Mouse (Mus musculus) ovary, postnatal 14 days (tissue): ENCODE measurements around the gene Dhtkd1.
A peak's percentile ranks its signal among the peaks of the same experiment; 100 is the strongest.
"Not testable (repeated sequence)": the region's sequence is repeated elsewhere in the genome, so short reads cannot be mapped to it uniquely, and the experiment has no call there.

Experiments used
- DNase-seq: peaks from one replicate; pipeline ENCODE4 v3.0.0; 2022; ENCODE audit warnings: low spot score

The Dhtkd1 gene

GRCm38 (mm10) chr2:5942416-5943032 is at the start of gene Dhtkd1:
Dhtkd1 (minus strand) TSS chr2:5942792.
- DNase-seq, result peak; percentile 36

- no peak for DNase-seq
These were observed 34.9 kb upstream of the Dhtkd1 start for GRCm38 (mm10) chr2:5977532-5977931.

GRCm38 (mm10) chr2:5970629-5971028 is 28.0 kb upstream of the Dhtkd1 start:
- DNase-seq, result not testable (repeated sequence)

- no peak for DNase-seq
These were observed 23.4 kb upstream of the Dhtkd1 start for GRCm38 (mm10) chr2:5965972-5966371.

GRCm38 (mm10) chr2:5963729-5964128 is 21.1 kb upstream of the Dhtkd1 start:
- DNase-seq, result not testable (repeated sequence)

GRCm38 (mm10) chr2:5962265-5962664 is 19.7 kb upstream of the Dhtkd1 start:
- DNase-seq, result no peak

GRCm38 (mm10) chr2:5957705-5958104 is 15.1 kb upstream of the Dhtkd1 start:
- DNase-seq, result no peak

- DNase-seq, result no peak
These were observed 9.1 kb upstream of the Dhtkd1 start for GRCm38 (mm10) chr2:5951621-5952211.

- peak; percentile 88 for DNase-seq
These were observed 8.4 kb upstream of the Dhtkd1 start, which contains the start of gene Upf2 for GRCm38 (mm10) chr2:5950766-5951595. Upf2 (plus strand) TSS chr2:5951469.

GRCm38 (mm10) chr2:5950305-5950704 is 7.7 kb upstream of the Dhtkd1 start:
- no peak for DNase-seq

GRCm38 (mm10) chr2:5949821-5950220 is 7.2 kb upstream of the Dhtkd1 start:
- DNase-seq, result not testable (repeated sequence)

GRCm38 (mm10) chr2:5948964-5949363 is 6.4 kb upstream of the Dhtkd1 start:
- DNase-seq, result no peak

- no peak for DNase-seq
These were observed 4.3 kb upstream of the Dhtkd1 start for GRCm38 (mm10) chr2:5946876-5947275.

- DNase-seq, result no peak
These were observed 3.0 kb upstream of the Dhtkd1 start for GRCm38 (mm10) chr2:5945629-5946028.

GRCm38 (mm10) chr2:5943071-5943470 is 479 bp upstream of the Dhtkd1 start:
- no peak for DNase-seq

- no peak for DNase-seq
These were observed 654 bp downstream of the Dhtkd1 start for GRCm38 (mm10) chr2:5941861-5942415.

GRCm38 (mm10) chr2:5940936-5941335 is 1.7 kb downstream of the Dhtkd1 start:
- no peak for DNase-seq

- no peak for DNase-seq
These were observed 2.7 kb downstream of the Dhtkd1 start for GRCm38 (mm10) chr2:5939911-5940310.

- DNase-seq, result no peak
These were observed 3.3 kb downstream of the Dhtkd1 start for GRCm38 (mm10) chr2:5939319-5939718.

- DNase-seq, result no peak
These were observed 6.0 kb downstream of the Dhtkd1 start for GRCm38 (mm10) chr2:5936550-5936949.

- DNase-seq, result no peak
These were observed 6.5 kb downstream of the Dhtkd1 start for GRCm38 (mm10) chr2:5936068-5936467.

GRCm38 (mm10) chr2:5934936-5935335 is 7.7 kb downstream of the Dhtkd1 start:
- DNase-seq, result no peak

- no peak for DNase-seq
These were observed 10.7 kb downstream of the Dhtkd1 start for GRCm38 (mm10) chr2:5931938-5932337.
